Mouse (Mus musculus) bone marrow, adult 2 months (tissue): Measurements from ENCODE around the gene Shbg.

Experiments
- CTCF ChIP-seq: fragments of 200-500 bp; IDR thresholded peaks from 2 replicates; pipeline ENCODE4 v1.5.1; 2011; ENCODE audit warnings: low read length, control low read depth; ENCODE audit not compliant: control insufficient read depth, insufficient read depth
- POLR2A ChIP-seq: fragments of 200-500 bp; IDR thresholded peaks from 2 replicates; pipeline ENCODE4 v1.6.1; 2011; ENCODE audit warnings: low read depth, mild to moderate bottlenecking, control low read depth, low read length, borderline replicate concordance; ENCODE audit not compliant: control insufficient read depth

DNA sequence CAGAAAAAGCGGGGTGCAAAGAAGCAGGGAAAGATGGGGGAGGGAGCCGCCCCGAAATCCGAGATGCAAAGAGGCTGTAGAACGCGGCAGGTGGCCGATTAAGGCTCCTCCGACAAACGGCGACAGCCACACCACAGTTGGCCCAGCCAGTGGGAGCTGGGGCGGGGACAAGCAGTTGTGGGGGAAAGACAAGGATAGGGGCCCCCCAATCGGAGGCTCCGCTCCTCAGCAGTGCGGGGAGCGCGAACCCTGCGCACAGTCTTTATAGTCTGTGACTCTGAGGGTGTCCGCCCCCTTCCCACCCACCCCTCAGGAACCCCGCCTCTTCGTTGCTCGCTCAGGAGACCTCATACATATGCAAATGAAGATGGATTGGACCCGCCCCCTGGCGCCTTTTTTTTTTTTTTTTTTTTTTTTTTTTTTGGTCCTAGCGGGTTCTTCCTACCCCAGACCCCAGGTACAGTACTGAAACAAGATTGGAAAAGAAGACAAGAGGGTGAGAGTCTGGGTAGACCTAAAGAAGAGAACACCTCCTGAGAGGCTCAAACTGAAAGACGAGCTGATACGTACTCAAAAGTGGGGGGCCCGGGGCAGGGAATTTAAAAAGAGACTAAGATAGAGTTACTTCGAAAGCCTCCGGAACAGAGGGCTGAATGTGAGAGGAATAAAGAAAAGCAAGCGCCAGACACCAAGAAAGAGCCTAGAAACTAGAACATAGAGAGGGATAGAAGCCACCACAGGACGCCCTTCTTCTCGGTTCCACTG is 11.8 kb downstream of the Shbg start, which contains the start of gene Atp1b2:
- TF ChIP-seq CTCF = no peak
- TF ChIP-seq POLR2A = peak; percentile 90; the same call in 1 of the 2 replicates
